Mouse (Mus musculus) right cerebral cortex, postnatal 10 days (tissue): ENCODE results near the gene Dpysl4.

Experiments used
- DNase-seq, 2 experiments: peaks; one replicate each; pipeline ENCODE4 v3.0.0; 2021; ENCODE audit warnings: low spot score in 2 of 2

The Dpysl4 gene

GRCm38 (mm10) chr7:139149373-139149772, 63.6 kb downstream of the Dpysl4 start:
- DNase-seq, result peak; percentile 47 to 55

DNA sequence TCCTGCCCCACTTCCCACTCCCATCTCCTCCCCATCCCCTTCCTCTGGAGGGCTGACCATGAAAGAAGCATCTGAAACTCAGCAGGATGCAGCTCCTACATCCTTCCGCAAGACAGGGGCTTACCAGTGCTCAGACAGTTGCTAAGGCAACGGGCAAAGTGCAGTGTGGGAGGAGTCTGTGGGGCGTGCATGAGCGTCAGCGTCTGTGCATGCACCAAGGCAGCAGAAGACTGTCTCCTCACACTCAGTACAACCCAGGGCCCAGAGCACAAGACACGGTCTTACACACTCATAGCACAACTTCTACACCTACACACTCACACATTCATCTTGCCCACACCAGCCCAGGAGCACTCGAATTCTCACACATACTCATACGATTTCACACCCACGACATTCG, 65.3 kb downstream of the Dpysl4 start:
- DNase-seq, result peak; percentile 75 to 87
